Mouse (Mus musculus) heart, adult 2 months (tissue): ENCODE measurements around the gene Btbd10. TPM values are rescaled to one million over a fixed set of nuclear protein-coding genes. Genes with fewer than 3 reads are reported as not detected.

Experiments
- DNase-seq, 2 experiments: peaks; one replicate each; pipeline ENCODE4 v3.0.0; 2021
- H3K27ac ChIP-seq: fragments of 200-600 bp; 2 replicates; pipeline ENCODE4 v1.8.1; 2022
- H3K27me3 ChIP-seq: fragments of 200-500 bp; 2 replicates; pipeline ENCODE4 v1.6.1; 2012; ENCODE audit warnings: mild to moderate bottlenecking, low read length, inconsistent platforms, mixed read lengths; ENCODE audit not compliant: control insufficient read depth, insufficient read depth
- H3K36me3 ChIP-seq: fragments of 200-500 bp; 2 replicates; pipeline ENCODE4 v1.6.1; 2012; ENCODE audit warnings: low read length, inconsistent platforms; ENCODE audit not compliant: control insufficient read depth, insufficient read depth
- H3K4me1 ChIP-seq: fragments of 200-500 bp; 2 replicates; pipeline ENCODE4 v1.6.1; 2011; ENCODE audit warnings: low read length; ENCODE audit not compliant: control insufficient read depth, insufficient read depth
- H3K4me3 ChIP-seq: fragments of 200-600 bp; 2 replicates; pipeline ENCODE4 v1.8.1; 2022
- H3K79me2 ChIP-seq: fragments of 200-500 bp; replicated peaks from 2 replicates; pipeline ENCODE4 v1.6.1; 2012; ENCODE audit warnings: mild to moderate bottlenecking, inconsistent platforms, low read length, moderate library complexity, mixed read lengths; ENCODE audit not compliant: control insufficient read depth, insufficient read depth
- H3K9ac ChIP-seq: fragments of 200-500 bp; 2 replicates; pipeline ENCODE4 v1.6.1; 2012; ENCODE audit warnings: low read depth, mild to moderate bottlenecking, control low read depth, inconsistent platforms, low read length, mixed read lengths
- CTCF ChIP-seq: fragments of 200-600 bp; IDR thresholded peaks from 2 replicates; pipeline ENCODE4 v1.8.1; 2022; ENCODE audit warnings: antibody characterized with exemption, mild to moderate bottlenecking, moderate library complexity
- EP300 ChIP-seq: fragments of 200-500 bp; IDR thresholded peaks from 2 replicates; pipeline ENCODE4 v1.6.1; 2011; ENCODE audit warnings: low read depth, low read length, control low read depth; ENCODE audit not compliant: insufficient read depth
- POLR2A ChIP-seq: fragments of 200-500 bp; IDR thresholded peaks from 2 replicates; pipeline ENCODE4 v1.6.1; 2011; ENCODE audit warnings: mild to moderate bottlenecking, low read depth, low read length, control low read depth; ENCODE audit not compliant: insufficient read depth
- WGBS: fragments of 180-500 bp; shearing (Covaris S2); methylation state at CpG from one replicate; pipeline ENCODE4 v1.1.7; 2018; 5-methylcytosine and 5-hydroxymethylcytosine counted together
- intact Hi-C: fragments of 180-260 bp; cut with DNase I; formaldehyde crosslinking; loops from one replicate; pipeline ENCODE4 v1.15.1; 2025
- polyA plus RNA-seq: library from polyadenylated mRNA; depleted of rRNA; stranded (reverse); fragments of >200 nt; gene quantifications from 2 replicates; pipeline ENCODE4 v1.2.3, GENCODE M21; 2012
- total RNA-seq, 2 experiments: library from RNA; stranded (reverse); gene quantifications; 2 replicates each; pipeline ENCODE4 v1.2.3; 2021

Btbd10 gene
- total and polyA plus RNA-seq, 3 experiments = 6.7 to 10.1 (median 7.9) TPM

- intact Hi-C loops = no loop called here
- H3K27ac ChIP-seq = no peak overlapping the region
- H3K27me3 ChIP-seq = no peaks in the 10 kb centered on the region
- H3K79me2 ChIP-seq = no peaks in the 10 kb centered on the region; the same call in 1 of the 2 replicates
- peaks cover 2% of the 10 kb centered on the region; the same call in 1 of the 2 replicates for H3K36me3 ChIP-seq
- DNase-seq = no peak
- H3K4me3 ChIP-seq = no peak overlapping the region
- WGBS = 85% methylated on average over 4 of the region's 4 CpGs
- H3K4me1 ChIP-seq = peaks cover 1% of the 10 kb centered on the region; the same call in 1 of the 2 replicates
- no peak overlapping the region for H3K9ac ChIP-seq
- no peak for TF ChIP-seq EP300
- no peak for TF ChIP-seq CTCF
- TF ChIP-seq POLR2A = no peak
These were observed 1.8 kb downstream of the Btbd10 start for GRCm38 (mm10) chr7:113367440-113367839.

- H3K79me2 ChIP-seq = no peaks in the 10 kb centered on the region; the same call in 1 of the 2 replicates
- H3K27me3 ChIP-seq = no peaks in the 10 kb centered on the region
- peaks cover 2% of the 10 kb centered on the region for H3K4me1 ChIP-seq
- TF ChIP-seq POLR2A (no peak), CTCF (no peak), EP300 (no peak)
- no peak for DNase-seq
- H3K9ac ChIP-seq = no peak overlapping the region
- WGBS = 67% methylated on average over 1 of the region's 1 CpGs
- no peak overlapping the region for H3K4me3 ChIP-seq
- intact Hi-C loops = no loop called here
- no peaks in the 10 kb centered on the region for H3K36me3 ChIP-seq
- no peak overlapping the region for H3K27ac ChIP-seq
These were observed 20.1 kb downstream of the Btbd10 start for GRCm38 (mm10) chr7:113349089-113349488.

DNA sequence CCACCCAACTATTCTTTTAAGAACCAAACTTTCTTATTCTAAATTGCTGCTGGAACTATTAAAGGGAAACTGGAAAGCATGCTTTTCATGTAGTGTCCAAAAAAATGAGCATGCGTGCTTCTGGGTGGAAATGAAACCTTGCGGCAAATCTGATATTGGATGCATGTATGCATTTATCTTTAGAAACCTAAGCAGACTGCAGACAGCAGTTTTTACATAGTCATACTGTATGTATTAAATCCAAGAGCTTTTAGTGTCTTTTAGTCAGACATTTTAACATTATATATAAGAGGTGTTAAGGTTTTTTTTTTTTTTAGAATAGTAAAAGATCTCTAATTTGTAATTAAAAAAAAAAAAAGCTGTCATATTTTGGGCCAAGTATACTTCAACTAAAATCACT, 21.5 kb downstream of the Btbd10 start:
- no peak for TF ChIP-seq CTCF
- Histone ChIP-seq H3K27ac (no peak overlapping the region), H3K79me2 (no peaks in the 10 kb centered on the region; the same call in 1 of the 2 replicates), H3K27me3 (no peaks in the 10 kb centered on the region), H3K4me1 (peaks cover 2% of the 10 kb centered on the region), H3K9ac (no peak overlapping the region), H3K36me3 (no peaks in the 10 kb centered on the region), H3K4me3 (no peak overlapping the region)
- no peak for DNase-seq
- 55% methylated on average over 2 of the region's 2 CpGs for WGBS
- intact Hi-C loops = no loop called here

- WGBS = 7% methylated on average over 4 of the region's 4 CpGs
- intact Hi-C loops = no loop called here
- Histone ChIP-seq H3K27ac (no peak overlapping the region), H3K4me3 (no peak overlapping the region), H3K27me3 (no peaks in the 10 kb centered on the region), H3K36me3 (no peaks in the 10 kb centered on the region), H3K4me1 (peaks cover 2% of the 10 kb centered on the region), H3K9ac (no peak overlapping the region), H3K79me2 (no peaks in the 10 kb centered on the region; the same call in 1 of the 2 replicates)
- peak in 1 of 2 experiments; percentile 3 for DNase-seq
- TF ChIP-seq CTCF (no peak), EP300 (no peak), POLR2A (no peak)
These were observed 21.9 kb downstream of the Btbd10 start for GRCm38 (mm10) chr7:113347271-113347670.

DNA sequence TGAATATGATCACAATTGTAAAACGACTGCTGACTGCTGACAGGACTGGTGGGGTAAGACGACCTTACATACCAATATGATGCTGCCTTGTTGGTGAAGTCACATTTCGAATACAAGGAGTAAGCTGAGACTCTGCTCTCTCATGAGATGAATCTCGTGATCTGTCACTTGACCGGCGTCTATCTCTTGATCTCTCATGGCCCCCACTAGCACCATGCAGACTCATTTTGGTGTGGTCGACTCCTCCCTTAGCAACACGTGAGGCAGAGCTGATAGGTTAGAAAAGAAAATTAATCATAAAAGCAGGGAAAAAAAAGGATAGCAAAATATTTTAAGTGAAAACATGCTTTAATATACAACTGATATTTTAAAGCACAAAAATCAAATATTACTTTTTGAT, 33.9 kb downstream of the Btbd10 start:
- no peak for TF ChIP-seq CTCF
- TF ChIP-seq POLR2A = no peak
- no peak for TF ChIP-seq EP300
- no peak overlapping the region for H3K27ac ChIP-seq
- H3K79me2 ChIP-seq = no peaks in the 10 kb centered on the region
- WGBS = 93% methylated on average over 8 of the region's 8 CpGs
- DNase-seq = no peak
- H3K9ac ChIP-seq = no peak overlapping the region
- intact Hi-C loops = no loop called here
- no peak overlapping the region for H3K4me3 ChIP-seq
- no peaks in the 10 kb centered on the region for H3K27me3 ChIP-seq
- no peaks in the 10 kb centered on the region; the same call in 1 of the 2 replicates for H3K36me3 ChIP-seq
- peaks cover 1% of the 10 kb centered on the region; the same call in 1 of the 2 replicates for H3K4me1 ChIP-seq

GRCm38 (mm10) chr7:113334036-113334435, 35.2 kb downstream of the Btbd10 start:
- DNase-seq = no peak
- Histone ChIP-seq H3K79me2 (no peaks in the 10 kb centered on the region), H3K27me3 (no peaks in the 10 kb centered on the region), H3K36me3 (no peaks in the 10 kb centered on the region; the same call in 1 of the 2 replicates), H3K4me1 (peaks cover 1% of the 10 kb centered on the region; the same call in 1 of the 2 replicates), H3K4me3 (no peak overlapping the region), H3K27ac (no peak overlapping the region), H3K9ac (no peak overlapping the region)
- intact Hi-C loops = no loop called here
- TF ChIP-seq POLR2A (no peak), EP300 (no peak), CTCF (no peak)
